Mouse (Mus musculus) kidney, adult 8-10 months (tissue): ENCODE results near the gene Gucd1.
"Not testable (repeated sequence)": the region's sequence is repeated elsewhere in the genome, so short reads cannot be mapped to it uniquely, and the experiment has no call there.

Experiments
- DNase-seq, 2 experiments: peaks; one replicate each; pipeline ENCODE4 v3.0.0; 2022

Gucd1 gene

GRCm38 (mm10) chr10:75428049-75429003 lies 89.4 kb downstream of the Gucd1 start:
- DNase-seq = no peak

- DNase-seq = no peak
These were observed 93.3 kb downstream of the Gucd1 start for GRCm38 (mm10) chr10:75424498-75424901.

- no peak for DNase-seq
These were observed 99.0 kb downstream of the Gucd1 start for GRCm38 (mm10) chr10:75418747-75419146.

- no peak for DNase-seq
These were observed 100.3 kb downstream of the Gucd1 start for GRCm38 (mm10) chr10:75417363-75418042.

GRCm38 (mm10) chr10:75414925-75415324 lies 102.8 kb downstream of the Gucd1 start:
- DNase-seq = no peak

GRCm38 (mm10) chr10:75412114-75413103 lies 105.4 kb downstream of the Gucd1 start:
- peak; percentile 59 to 73 for DNase-seq

GRCm38 (mm10) chr10:75411343-75412113 lies 106.2 kb downstream of the Gucd1 start:
- not testable (repeated sequence) for DNase-seq

- DNase-seq = peak; percentile 33 to 70
These were observed 110.0 kb downstream of the Gucd1 start for GRCm38 (mm10) chr10:75407741-75408140.

GRCm38 (mm10) chr10:75406755-75407154 lies 111.0 kb downstream of the Gucd1 start:
- peak; percentile 93 for DNase-seq

- no peak for DNase-seq
These were observed 111.9 kb downstream of the Gucd1 start for GRCm38 (mm10) chr10:75405916-75406315.

GRCm38 (mm10) chr10:75400958-75401357 lies 116.8 kb downstream of the Gucd1 start, which contains the start of gene Upb1:
Gene Upb1 (plus strand): TSS chr10:75401115.
- no peak for DNase-seq

- peak in 1 of 2 experiments; percentile 51 for DNase-seq
These were observed 120.8 kb downstream of the Gucd1 start for GRCm38 (mm10) chr10:75396966-75397365.

- no peak for DNase-seq
These were observed 123.0 kb downstream of the Gucd1 start for GRCm38 (mm10) chr10:75394796-75395195.

GRCm38 (mm10) chr10:75390832-75391231 lies 126.9 kb downstream of the Gucd1 start:
- no peak for DNase-seq

- no peak for DNase-seq
These were observed 127.6 kb downstream of the Gucd1 start for GRCm38 (mm10) chr10:75390156-75390555.

- DNase-seq = no peak
These were observed 139.1 kb downstream of the Gucd1 start for GRCm38 (mm10) chr10:75378688-75379087.

GRCm38 (mm10) chr10:75373655-75374351 lies 144.0 kb downstream of the Gucd1 start:
- not testable (repeated sequence) for DNase-seq

GRCm38 (mm10) chr10:75365231-75365633 lies 152.5 kb downstream of the Gucd1 start:
- DNase-seq = no peak

GRCm38 (mm10) chr10:75364796-75365195 lies 153.0 kb downstream of the Gucd1 start:
- DNase-seq = no peak

- DNase-seq = peak; percentile 43 to 58
These were observed 153.5 kb downstream of the Gucd1 start for GRCm38 (mm10) chr10:75364214-75364690.

- DNase-seq = no peak
These were observed 162.4 kb downstream of the Gucd1 start for GRCm38 (mm10) chr10:75355341-75355740.
